Mouse (Mus musculus): Measurements from ENCODE around the gene Mfap2. TPM values are rescaled to one million over a fixed set of nuclear protein-coding genes. Genes with fewer than 3 reads are reported as not detected.
A peak's percentile ranks its signal among the peaks of the same experiment; 100 is the strongest.

The Mfap2 gene
- total RNA-seq (2022), result 1 to 10 TPM; 1.7 to 2.8 (median 2.2) TPM

DNA sequence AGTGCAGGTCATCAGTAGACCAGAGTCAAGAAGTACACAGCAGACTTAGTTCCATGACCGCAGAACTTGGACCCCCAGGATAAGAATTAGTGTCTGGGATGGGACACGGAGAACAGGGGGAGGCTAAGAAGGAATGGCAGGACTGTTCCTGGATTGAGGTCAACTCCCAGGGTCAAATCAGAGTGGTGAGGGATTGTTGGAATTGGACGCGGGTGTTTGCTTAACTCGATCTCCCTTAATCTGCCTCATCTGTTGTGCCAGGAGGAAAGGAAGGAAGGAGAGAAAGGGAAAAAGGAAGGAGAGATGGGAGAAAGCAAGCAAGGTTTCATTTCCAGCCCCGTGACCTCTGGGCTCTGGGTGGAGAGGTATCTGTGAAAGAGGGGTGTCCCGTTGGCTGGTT lies at the start of gene Mfap2:
Gene Mfap2, plus strand, starts transcription at position 301 of the 400 bp plus-strand sequence.
- no peak for DNase-seq (ENCODE audit: low spot score)

DNA sequence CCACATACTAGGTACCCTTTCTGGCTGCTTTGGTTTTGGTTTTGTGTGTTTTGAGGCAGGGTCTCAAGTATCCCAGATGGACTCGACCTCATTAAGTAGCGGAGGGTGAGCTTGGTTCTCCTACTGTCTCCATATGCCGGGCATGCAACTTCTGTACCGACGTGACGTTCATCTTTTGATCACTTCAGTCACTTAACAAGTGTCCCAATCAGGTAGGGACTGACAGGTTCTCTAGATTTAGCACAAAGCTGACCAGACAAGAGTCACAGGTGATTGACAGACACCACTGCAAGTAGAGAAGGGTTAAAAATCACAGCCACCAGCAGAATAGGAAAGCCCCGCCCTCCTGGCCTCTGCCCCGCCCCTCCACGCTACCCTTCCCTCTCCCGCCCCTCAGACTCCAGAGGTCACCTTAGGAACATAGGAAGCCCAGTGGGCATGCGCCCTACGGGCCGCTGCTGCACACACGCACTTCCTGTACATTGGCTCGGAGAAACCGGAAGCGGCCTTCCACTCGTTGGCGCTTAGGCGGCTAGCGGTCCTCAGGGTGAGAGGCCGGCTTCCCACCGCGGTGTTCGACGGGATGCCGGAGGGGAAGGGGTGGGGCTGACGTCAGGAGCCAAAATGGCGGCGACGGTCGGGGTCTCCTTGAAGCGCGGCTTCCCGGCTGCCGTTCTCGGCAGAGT lies 49.3 kb upstream of the Mfap2 start, which contains the start of gene Sdhb:
Gene Sdhb, plus strand, starts transcription at position 423 of the 686 bp plus-strand sequence.
- DNase-seq (ENCODE audit: low spot score), result peak; percentile 98

DNA sequence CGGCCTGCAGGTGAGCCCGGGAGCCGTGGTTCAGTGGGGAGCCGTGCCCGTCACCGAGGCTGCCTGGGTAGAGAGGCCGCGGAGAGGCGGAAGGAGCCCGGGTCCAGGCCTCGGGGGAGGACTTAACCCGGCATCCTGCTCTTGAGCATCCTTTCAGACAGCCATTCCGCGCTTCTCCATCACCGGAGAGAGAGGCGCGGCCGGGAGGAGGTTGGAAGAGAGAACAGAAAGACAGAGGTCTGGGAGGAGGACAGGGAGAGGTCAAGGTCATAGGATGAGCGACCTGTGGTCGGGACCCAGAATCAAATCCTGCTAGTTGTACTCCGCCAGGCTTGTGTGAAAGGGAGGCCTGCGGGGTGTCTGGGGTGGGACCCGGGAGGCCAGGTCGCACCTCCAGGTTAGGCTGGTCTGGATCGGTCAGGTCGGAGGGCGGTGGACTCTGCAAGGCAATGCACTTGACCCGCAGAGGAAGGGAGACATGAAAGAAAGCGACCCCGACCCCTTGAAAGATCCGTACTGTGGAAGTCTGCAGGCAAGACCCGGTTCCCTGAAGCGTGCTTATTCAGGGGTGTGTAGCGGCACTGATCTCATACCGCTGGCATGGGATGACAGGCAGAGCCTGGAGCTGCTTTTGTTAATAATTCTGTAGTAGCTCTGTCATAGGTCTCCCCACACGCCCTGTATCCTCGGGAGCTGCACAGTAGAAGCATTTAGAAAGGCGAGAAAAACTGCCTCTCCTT lies 48.6 kb upstream of the Mfap2 start:
- DNase-seq (ENCODE audit: low spot score), result no peak

DNA sequence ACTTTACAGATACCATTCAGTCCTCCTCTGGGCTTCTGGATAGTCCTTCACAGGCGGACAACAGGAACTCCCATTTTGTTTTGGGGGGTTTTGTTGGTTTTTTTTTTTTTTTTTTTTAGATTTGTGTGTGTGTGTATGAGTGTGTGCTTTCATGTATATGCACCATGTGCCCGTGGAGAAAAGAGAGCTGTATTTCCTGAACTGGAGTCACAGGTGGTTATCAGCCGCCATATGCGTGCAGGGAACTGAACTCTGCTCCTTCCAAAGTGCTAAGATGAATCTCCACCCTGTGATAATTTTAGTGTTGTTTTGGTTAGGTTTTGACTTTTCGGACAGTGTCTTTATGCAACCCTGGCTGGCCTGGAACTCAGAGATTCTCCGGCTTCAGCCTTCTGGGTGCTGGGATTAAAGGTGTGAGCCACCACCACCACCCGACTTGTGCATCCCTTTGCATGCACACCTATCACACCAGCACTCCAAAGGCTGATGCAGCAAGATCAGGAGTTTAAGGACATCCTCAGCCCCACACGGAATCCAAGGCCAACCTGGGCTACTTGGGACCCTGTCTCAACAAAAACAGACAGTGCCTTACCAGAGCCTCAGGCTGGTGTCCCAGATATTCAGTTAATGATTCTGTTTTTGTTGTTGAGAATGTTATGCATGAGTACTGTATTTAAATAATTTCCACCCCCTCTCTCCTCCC lies 47.9 kb upstream of the Mfap2 start:
- no peak for DNase-seq (ENCODE audit: low spot score)

DNA sequence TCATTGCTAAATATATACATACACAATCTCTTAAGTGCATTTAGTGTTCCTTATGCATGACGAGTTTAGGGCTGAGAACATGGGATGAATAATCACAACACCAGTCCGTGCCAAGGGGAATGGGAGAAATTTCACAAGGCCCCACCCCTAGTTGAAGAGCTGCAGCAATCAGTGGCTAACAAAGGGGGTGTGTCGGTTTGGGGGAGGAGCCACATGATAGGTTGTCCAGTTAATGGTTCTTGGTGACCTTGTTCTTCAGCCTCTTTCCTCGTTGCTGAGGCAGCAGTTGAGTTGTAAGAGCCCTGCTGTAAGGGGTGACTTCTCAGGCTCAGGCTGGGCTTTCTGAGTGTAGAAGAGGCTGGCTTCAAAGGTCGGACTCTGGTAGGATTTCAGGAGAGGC lies 47.3 kb upstream of the Mfap2 start:
- peak; percentile 55 for DNase-seq (ENCODE audit: low spot score)

DNA sequence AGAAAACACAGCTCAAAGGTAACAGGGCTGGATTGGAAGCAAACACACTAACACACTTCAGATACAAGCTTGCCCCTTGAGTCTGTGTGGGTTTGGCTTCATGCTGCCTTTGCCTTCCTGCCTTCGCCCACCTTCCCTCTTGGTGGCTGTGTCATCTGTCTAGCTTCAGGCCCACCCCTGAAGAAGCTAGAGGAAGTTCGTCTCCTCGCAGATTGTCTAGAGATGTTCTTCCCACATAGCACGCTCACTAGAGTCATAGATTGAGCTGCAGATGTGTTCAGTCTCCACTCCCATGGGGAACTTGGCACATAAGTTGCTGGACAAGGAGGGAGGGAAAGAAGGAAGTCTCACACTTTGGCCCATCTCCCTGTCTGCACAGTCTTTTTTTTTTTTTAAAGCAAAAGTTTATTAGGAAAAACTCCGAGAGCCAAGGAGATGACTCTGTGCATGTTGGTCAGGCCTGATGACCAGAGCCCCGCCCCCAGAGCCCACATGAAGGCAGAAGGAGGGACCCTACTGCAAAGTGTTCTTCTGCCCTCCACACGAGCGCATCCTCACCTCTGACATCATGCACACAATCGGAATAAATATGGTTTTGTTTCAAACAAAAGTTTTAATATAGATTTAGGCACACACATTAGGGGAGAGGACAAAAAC lies 46.1 kb upstream of the Mfap2 start:
- DNase-seq (ENCODE audit: low spot score), result peak; percentile 42

DNA sequence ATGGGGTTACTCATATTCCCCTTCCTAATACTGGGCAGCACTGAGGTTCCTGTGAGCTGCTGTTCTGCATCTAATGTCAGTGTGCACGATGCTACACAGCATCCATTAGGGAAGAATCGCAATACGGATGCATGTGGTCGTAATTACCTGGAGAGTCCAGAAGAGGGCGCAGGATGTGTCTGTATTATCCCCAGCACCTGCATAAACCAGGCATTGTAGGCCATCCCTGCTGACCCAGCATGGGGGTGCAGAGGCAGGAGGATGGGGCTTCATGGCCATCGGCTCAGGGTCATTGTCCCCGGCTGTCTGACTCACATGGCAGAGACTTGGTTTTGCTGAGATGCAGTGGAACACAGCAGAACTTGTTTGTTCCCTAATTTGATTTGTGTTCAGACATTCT lies 45.6 kb upstream of the Mfap2 start:
- DNase-seq (ENCODE audit: low spot score), result peak; percentile 72

DNA sequence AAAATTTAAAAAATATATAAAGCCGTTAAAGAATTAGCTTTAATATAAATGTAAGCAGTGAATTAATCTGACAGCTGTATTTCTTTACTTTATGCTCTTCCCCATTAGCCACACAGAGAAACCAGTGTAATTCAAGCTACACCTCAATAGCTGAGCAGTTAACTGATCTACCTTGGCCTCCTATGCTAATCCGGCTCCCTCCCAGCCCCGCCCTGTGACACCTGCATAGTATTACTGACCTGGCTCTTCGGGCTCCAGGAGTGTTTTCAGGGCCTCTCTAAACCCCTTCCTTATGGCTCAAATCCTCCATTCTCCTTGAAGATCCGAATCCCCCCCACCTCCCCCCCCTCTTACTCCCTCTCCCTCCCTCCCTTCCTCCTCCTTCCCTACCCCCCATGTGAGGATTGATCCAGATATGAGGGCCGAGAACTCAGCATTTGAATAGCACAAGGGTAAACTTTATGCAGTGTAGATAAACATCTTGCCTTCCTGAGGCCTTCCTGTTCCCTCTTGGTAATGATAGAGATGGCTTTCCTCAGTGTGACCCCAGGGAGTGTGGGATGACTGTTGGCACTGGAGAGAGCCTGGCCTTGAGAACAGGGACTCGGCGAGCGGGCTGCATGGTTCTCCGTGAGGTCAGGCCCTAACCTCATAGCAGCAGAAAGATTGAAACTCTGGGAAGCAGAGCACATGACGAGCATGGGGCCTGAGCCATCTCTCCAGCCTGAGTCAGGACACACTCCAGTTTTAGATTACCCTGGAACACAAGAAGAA lies 42.6 kb upstream of the Mfap2 start:
- no peak for DNase-seq (ENCODE audit: low spot score)

DNA sequence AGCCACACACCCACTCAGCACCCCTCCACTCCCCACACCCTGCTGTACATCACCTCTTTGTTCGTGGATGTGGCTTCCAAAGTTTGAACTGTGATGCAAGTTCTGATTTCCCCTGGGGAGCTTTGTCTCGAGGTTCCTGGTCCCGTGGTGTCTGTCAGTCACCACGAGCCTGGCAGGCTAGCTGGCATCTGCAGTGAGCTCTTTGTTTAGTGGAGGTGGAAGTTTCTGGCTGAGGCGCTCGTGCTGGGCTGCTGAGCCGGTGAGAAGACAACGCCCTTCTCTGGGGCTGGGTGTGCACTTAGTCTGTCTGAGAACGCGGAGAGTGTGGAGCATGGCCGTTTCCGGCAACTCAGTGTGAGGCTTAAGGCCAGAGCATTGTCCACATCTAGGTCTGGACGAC lies 38.5 kb upstream of the Mfap2 start:
- DNase-seq (ENCODE audit: low spot score), result no peak

DNA sequence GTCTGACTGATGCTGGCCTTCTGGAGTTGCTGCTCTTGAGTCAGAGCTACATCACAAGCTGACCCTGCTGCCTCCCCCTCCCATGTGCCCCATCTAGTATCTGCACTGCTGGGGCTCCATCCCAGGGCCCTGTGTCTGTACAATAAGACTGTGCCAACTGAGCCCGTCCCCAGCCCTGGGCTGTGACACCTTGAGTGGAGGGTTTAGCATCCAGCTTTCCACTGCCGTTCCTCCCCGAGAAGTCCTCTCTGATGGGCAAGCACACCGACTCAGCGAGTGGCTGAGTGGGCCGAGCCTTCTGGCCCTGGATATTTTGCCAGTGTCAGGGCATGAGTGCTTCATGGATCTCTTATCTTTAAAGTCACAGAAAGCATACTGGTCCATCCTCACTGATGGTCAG lies 35.8 kb upstream of the Mfap2 start:
- DNase-seq (ENCODE audit: low spot score), result no peak

DNA sequence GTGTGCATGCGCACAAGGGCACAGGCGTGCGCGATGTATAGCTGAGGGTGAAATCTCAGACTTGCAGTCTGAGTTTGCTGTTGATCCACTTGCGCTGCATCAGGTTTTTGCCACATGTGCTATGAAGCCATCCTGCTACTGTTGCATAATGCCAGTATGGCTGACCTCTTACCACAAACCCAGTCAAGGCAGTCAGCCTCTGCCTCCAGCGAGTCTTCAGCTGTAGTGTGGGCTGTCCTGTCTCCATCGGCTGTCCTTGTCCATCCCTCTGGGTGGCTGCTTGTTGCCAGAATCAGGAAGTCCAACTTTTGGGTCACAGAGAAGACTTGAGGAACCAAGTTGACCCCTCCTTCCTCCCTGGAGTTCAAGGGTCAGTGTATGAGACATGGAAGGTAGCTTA lies 34.9 kb upstream of the Mfap2 start:
- DNase-seq (ENCODE audit: low spot score), result no peak

DNA sequence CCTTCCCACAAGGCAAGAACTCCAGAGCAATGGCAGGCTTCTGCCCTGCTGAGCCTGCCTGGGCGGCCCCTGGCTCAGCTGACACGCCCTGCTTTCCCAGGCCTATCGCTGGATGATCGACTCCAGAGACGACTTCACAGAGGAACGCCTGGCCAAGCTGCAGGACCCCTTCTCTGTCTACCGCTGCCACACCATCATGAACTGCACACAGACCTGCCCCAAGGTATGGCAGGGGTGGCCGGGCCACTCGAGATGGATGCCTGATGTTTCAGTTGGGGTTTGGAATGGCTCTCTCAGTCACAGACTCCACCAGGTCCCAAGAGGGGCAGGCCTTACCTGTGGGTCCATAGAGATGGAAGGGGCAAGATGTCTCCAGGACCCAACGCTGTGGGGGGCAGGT lies 32.9 kb upstream of the Mfap2 start:
- no peak for DNase-seq (ENCODE audit: low spot score)

DNA sequence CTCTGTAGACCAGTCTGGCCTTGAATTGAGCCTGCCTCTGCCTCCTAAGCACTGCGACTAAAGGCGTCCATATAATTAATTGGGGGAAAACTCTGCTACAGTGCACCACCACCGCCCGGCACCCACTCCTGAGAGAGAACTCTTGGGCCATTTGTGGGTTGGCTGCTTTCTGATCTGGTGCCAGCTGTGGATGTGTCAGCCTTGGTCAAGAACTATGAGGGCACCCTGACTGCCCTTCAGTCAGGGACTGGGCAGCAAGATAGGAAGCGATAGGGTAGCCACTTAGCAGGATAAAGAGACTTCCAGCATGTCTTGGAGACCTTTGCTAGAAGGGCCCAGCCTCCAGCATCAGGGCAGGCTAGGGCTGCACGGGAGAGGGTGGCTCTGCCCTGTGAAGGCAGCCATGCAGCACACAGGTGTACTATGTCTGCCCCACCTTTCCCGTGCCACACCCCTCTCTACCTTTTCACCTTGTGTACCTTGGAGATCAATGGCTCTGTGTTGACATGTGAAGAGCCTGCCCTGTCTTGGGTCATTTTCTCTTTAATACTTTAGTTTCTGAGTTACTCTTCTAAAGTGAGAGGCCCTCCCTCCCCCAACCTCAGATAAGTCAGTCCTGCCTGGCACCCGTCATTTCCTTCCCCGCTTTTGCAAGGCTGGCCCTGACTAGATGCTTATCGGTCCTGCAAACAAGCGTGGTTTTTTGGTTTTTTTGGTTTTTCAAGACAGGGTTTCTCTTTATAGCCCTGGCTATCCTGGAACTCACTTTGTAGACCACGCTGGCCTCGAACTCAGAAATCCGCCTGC lies 32.1 kb upstream of the Mfap2 start:
- DNase-seq (ENCODE audit: low spot score), result no peak

DNA sequence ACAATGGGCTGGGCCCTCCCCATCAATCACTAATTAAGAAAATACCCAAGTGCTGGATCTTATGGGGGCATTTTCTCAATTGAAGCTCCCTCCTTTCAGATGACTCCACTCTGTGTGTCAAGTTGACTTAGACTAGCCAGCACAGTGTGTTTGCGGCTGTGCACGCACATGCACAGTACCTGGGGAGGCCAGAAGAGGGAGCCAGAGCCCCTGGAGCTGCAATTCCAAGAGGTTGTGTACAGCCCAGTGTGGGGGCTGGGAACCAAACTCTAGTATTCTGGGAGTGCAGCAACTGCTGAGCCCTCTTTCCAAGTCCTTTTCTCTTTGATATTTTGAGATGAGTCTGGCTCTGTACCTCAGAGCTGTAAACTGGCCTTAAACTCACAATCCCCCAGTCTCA lies 28.6 kb upstream of the Mfap2 start:
- no peak for DNase-seq (ENCODE audit: low spot score)

DNA sequence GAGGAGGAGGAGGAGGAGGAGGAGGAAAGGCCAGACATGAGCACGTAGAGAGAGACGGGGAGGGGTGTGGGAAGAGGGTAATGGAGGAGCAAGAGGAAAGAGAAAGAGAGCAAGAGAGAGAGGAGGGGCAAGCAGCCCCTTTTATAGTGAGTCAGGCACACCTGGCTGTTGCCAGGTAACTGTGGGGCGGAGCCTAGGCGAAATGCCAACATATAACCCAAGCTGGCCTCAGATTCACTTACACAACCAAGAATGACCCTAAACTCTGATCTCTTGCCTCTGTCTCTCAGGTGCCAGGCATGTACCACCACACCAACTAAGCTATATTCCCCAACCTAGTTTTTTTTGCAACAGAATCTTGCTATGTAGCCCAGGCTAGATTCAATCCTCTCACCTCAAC lies 27.4 kb upstream of the Mfap2 start:
- DNase-seq (ENCODE audit: low spot score), result no peak

DNA sequence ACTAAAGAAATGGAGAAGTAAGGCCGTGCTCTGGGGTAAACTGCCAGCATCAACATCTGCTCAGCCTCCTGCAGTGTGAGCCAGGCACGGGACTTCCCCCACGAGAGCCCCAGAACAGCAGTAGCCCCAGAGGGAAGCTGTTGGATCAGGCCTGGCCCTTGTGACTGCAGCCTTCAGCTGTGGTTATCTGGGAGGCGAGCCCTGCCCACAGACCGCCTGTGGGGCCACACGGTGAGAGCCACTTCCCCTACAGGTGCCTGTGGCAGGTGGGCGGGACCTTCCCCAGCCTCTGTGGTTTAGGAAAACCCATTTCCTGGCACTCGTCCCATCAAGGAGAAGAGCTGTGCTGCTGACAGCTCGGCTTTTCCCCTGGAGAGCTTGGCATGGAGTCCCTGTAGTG lies 26.8 kb upstream of the Mfap2 start:
- peak; percentile 58 for DNase-seq (ENCODE audit: low spot score)

DNA sequence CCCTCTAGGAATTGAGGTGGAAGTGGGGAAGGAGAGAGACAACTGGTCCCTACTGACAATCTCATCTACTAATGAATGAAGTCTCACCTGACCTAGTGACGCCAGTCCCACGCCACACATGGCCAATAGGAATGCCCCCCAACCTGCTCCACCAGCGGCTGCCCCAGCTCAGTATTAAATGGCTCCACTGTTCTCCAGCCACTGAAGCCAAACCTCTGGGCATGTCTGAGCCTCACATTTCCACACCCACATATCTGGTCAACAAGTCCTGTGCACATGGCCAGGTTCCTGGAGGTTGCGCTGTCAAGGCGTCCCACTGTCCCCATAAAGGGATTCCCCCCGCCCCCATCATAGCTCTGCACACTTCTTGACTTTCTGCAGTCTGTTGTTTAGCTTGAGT lies 25.7 kb upstream of the Mfap2 start:
- DNase-seq (ENCODE audit: low spot score), result no peak

DNA sequence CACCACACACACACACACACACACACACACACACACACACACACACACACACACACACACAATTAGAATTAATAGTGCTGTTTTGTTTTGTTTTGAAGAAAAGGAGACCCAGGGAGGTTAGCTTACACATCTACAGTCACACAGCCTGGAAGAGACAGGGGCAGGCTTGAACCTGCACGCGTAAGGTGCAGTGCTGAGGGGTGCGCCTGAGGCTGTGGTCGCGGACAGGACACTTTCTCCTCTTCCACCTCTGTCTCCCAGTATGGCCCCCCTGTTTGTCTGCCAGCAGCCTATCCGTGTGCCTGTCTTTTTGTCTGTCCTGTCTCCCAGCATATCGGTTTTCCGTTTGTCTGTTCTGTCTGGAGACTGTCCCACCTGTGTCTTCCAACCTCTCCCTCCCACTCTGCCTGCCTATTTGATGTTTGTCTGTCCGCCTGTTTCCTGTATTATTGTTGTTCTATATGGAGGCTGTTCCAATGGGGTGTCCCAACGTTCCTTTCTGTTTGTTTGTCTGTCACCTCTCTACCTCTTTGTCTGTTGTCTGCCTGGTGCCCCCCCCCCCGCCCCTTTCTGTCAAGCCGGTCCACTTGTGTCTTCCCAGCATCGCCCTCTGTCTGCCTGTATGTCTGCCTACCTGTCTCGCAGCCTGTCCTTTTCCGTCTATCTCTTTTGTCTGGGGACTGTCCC lies 24.1 kb upstream of the Mfap2 start:
- DNase-seq (ENCODE audit: low spot score), result no peak

DNA sequence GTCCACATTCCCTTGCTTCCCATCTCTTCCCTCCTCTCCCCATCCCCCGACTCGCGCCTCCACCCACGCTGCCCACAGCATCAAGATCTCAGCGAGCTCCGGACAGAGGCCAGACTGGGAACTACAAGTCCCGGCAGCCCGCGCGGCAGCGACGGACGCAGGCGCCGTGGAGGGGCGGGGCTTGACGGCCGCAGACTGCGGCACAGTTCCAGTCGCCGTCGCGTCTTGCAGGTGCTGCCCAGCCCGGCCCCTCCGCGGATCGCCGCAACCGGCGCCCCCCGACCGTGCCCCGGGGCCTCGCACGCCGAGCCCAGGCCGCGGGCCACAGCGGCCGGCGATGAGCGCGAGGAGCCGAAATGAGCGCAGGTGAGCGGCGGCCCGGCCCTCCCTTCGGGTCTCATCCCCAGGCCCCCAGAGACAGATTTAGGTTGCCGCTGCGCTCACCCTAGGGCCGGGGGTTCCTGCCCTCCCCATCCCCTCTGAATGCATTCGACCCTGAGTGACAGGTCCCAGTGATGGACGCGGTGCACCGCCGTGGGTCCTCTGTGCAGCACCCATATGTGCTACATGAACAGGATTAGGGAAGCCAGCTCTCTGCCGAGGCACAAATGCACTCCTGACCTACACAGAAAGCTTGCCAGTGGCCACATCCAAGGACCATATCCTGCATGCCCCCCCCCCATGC lies 23.4 kb upstream of the Mfap2 start, which contains the start of gene Atp13a2:
Gene Atp13a2, plus strand, starts transcription at position 163 of the 685 bp plus-strand sequence.
- peak; percentile 87 for DNase-seq (ENCODE audit: low spot score)
